Mouse (Mus musculus) stomach, postnatal 0 days (tissue): ENCODE results near the gene Slc6a8. TPM values are rescaled to one million over a fixed set of nuclear protein-coding genes. Genes with fewer than 3 reads are reported as not detected.

Source experiments
- ATAC-seq: fragments of 200-750 bp; cut with Nextera tagmentation; 2 replicates; pipeline ENCODE4 v1.8.0; 2017; ENCODE audit not compliant: low FRiP score, low TSS enrichment
- DNase-seq: peaks from one replicate; pipeline ENCODE4 v3.0.0-alpha.2; 2016; ENCODE audit warnings: low spot score
- H3K27ac ChIP-seq: fragments of 300-500 bp; sonication (generic); replicated peaks from 2 replicates; pipeline ENCODE4 v1.5.1; 2014; ENCODE audit warnings: mild to moderate bottlenecking, control low read depth
- H3K27me3 ChIP-seq: fragments of 300-500 bp; sonication (generic); 2 replicates; pipeline ENCODE4 v1.6.1; 2014; ENCODE audit warnings: low read length; ENCODE audit not compliant: control insufficient read depth, insufficient read depth
- H3K36me3 ChIP-seq: fragments of 300-500 bp; sonication (generic); 2 replicates; pipeline ENCODE4 v1.6.1; 2014; ENCODE audit warnings: low read length, mixed read lengths; ENCODE audit not compliant: control insufficient read depth, insufficient read depth
- H3K4me1 ChIP-seq: fragments of 300-500 bp; sonication (generic); replicated peaks from 2 replicates; pipeline ENCODE4 v1.6.1; 2014; ENCODE audit warnings: antibody characterized with exemption; ENCODE audit not compliant: control insufficient read depth, insufficient read depth
- H3K4me2 ChIP-seq: fragments of 300-500 bp; sonication (generic); replicated peaks from 2 replicates; pipeline ENCODE4 v1.6.1; 2014; ENCODE audit warnings: low read depth, mild to moderate bottlenecking, control low read depth, moderate library complexity
- H3K4me3 ChIP-seq: fragments of 300-500 bp; sonication (generic); 2 replicates; pipeline ENCODE4 v1.5.1; 2014; ENCODE audit warnings: low read depth, low read length, control low read depth
- H3K9ac ChIP-seq: fragments of 300-500 bp; sonication (generic); 2 replicates; pipeline ENCODE4 v1.6.1; 2014; ENCODE audit warnings: mild to moderate bottlenecking, low read length, control low read depth, mixed read lengths
- H3K9me3 ChIP-seq: fragments of 300-500 bp; sonication (generic); 2 replicates; pipeline ENCODE4 v1.6.1; 2016; ENCODE audit warnings: low read length; ENCODE audit not compliant: control insufficient read depth
- CTCF ChIP-seq: IDR thresholded peaks from 2 replicates; pipeline ENCODE4 v1.5.1; 2016; ENCODE audit warnings: antibody characterized with exemption, low read depth, mild to moderate bottlenecking, moderate library complexity
- EP300 ChIP-seq: optimal IDR thresholded peaks from 2 replicates; pipeline ENCODE3; 2016; ENCODE audit warnings: antibody characterized with exemption
- WGBS: fragments of 180-500 bp; shearing (Covaris S2); extraction: QIAGEN DNeasy Blood & Tissue Kit; methylation state at CpG from one replicate; pipeline ENCODE4 v1.1.7; 2014; 5-methylcytosine and 5-hydroxymethylcytosine counted together
- polyA plus RNA-seq: library from polyadenylated mRNA; unstranded; fragments of >200 nt; fragmentation: Nextera tagmentation; extraction: Ambion mirVana; gene quantifications from 2 replicates; pipeline ENCODE4 v1.2.1, GENCODE M21; 2015

Gene Slc6a8
- polyA plus RNA-seq, 1 experiment from 2014 or later = 7.5 TPM

GRCm38 (mm10) chrX:73673968-73674661, 1.2 kb downstream of the Slc6a8 start:
- peak overlapping the region; percentile 75 for H3K9ac ChIP-seq
- TF ChIP-seq EP300 = no peak
- no peak for TF ChIP-seq CTCF
- DNase-seq (no peak), ATAC-seq (peak; percentile 16; the same call in 1 of the 2 replicates)
- H3K27me3 ChIP-seq = no peaks in the 10 kb centered on the region
- peak overlapping the region; percentile 66 for H3K4me2 ChIP-seq
- peak overlapping the region; percentile 54 for H3K4me3 ChIP-seq
- peak overlapping the region; percentile 78 for H3K27ac ChIP-seq
- H3K36me3 ChIP-seq = no peaks in the 10 kb centered on the region
- no peaks in the 10 kb centered on the region for H3K4me1 ChIP-seq
- WGBS = 16% methylated on average over 19 of the region's 20 CpGs
- H3K9me3 ChIP-seq = no peaks in the 10 kb centered on the region

- Histone ChIP-seq H3K9me3 (no peaks in the 10 kb centered on the region), H3K4me1 (no peaks in the 10 kb centered on the region), H3K36me3 (no peaks in the 10 kb centered on the region), H3K27me3 (no peaks in the 10 kb centered on the region), H3K27ac (no peak overlapping the region), H3K9ac (no peak overlapping the region), H3K4me3 (no peak overlapping the region), H3K4me2 (peak overlapping the region; percentile 66)
- DNase-seq = no peak
- 59% methylated on average over 2 of the region's 2 CpGs for WGBS
- no peak for ATAC-seq
- TF ChIP-seq EP300 (no peak), CTCF (no peak)
Observed at GRCm38 (mm10) chrX:73675231-73675630, 2.3 kb downstream of the Slc6a8 start.

GRCm38 (mm10) chrX:73676668-73677067, 3.7 kb downstream of the Slc6a8 start:
- no peak overlapping the region for H3K27ac ChIP-seq
- no peaks in the 10 kb centered on the region for H3K27me3 ChIP-seq
- ATAC-seq = no peak
- H3K9me3 ChIP-seq = no peaks in the 10 kb centered on the region
- TF ChIP-seq EP300 (no peak), CTCF (no peak)
- no peak overlapping the region for H3K4me2 ChIP-seq
- no peaks in the 10 kb centered on the region for H3K4me1 ChIP-seq
- no peaks in the 10 kb centered on the region for H3K36me3 ChIP-seq
- 93% methylated on average over 4 of the region's 4 CpGs for WGBS
- H3K9ac ChIP-seq = no peak overlapping the region
- H3K4me3 ChIP-seq = no peak overlapping the region
- no peak for DNase-seq

DNA sequence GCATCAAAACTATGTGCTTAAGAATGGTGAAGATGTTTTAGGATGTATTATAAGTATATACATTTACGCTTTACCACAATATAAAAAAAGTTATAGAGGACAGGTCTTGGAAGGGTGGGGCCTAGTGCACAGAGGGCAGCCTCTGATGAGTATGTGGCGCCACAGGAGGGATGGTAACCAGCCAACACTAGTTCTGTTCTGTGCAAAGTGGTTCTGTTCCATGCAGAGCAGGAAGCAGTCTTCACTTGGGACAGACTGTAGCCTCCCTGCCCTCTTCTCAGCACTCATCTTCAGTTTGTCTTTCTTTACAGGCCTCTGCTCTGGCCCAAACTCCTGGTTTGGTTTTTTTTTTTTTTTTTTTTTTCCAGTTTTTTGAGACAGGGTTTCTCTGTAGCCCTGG, 11.2 kb downstream of the Slc6a8 start:
- Histone ChIP-seq H3K4me3 (no peak overlapping the region), H3K9me3 (no peaks in the 10 kb centered on the region), H3K4me1 (no peaks in the 10 kb centered on the region), H3K4me2 (no peak overlapping the region), H3K27me3 (no peaks in the 10 kb centered on the region), H3K36me3 (0 out of 2 replicates have a peak, but pooled peaks cover 3% of the 10 kb centered on the region), H3K27ac (no peak overlapping the region), H3K9ac (no peak overlapping the region)
- no peak for TF ChIP-seq CTCF
- TF ChIP-seq EP300 = no peak
- no peak for ATAC-seq
- no peak for DNase-seq
- WGBS = 80% methylated on average over 2 of the region's 2 CpGs

- H3K9me3 ChIP-seq = no peaks in the 10 kb centered on the region
- no peak overlapping the region for H3K4me3 ChIP-seq
- 0 out of 2 replicates have a peak, but pooled peaks cover 3% of the 10 kb centered on the region for H3K36me3 ChIP-seq
- ATAC-seq (peak; percentile 82), DNase-seq (no peak)
- H3K4me2 ChIP-seq = no peak overlapping the region
- no peak for TF ChIP-seq CTCF
- TF ChIP-seq EP300 = no peak
- H3K9ac ChIP-seq = no peak overlapping the region
- no peaks in the 10 kb centered on the region for H3K4me1 ChIP-seq
- peak overlapping the region; percentile 71 for H3K27ac ChIP-seq
- no peaks in the 10 kb centered on the region for H3K27me3 ChIP-seq
Observed at GRCm38 (mm10) chrX:73684978-73685377, 12.0 kb downstream of the Slc6a8 start.

- Histone ChIP-seq H3K4me2 (no peak overlapping the region), H3K4me3 (no peak overlapping the region), H3K27me3 (no peaks in the 10 kb centered on the region), H3K9ac (no peak overlapping the region), H3K27ac (peak overlapping the region; percentile 71), H3K4me1 (no peaks in the 10 kb centered on the region), H3K36me3 (0 out of 2 replicates have a peak, but pooled peaks cover 3% of the 10 kb centered on the region), H3K9me3 (no peaks in the 10 kb centered on the region)
- 39% methylated on average over 3 of the region's 3 CpGs for WGBS
- no peak for TF ChIP-seq CTCF
- no peak for TF ChIP-seq EP300
- DNase-seq (peak; percentile 59), ATAC-seq (peak; percentile 80)
Observed at GRCm38 (mm10) chrX:73685629-73686028, 12.7 kb downstream of the Slc6a8 start.
